Mouse (Mus musculus): ENCODE results near the gene Ubqln1.

The Ubqln1 gene

GRCm38 (mm10) chr13:58201343-58201742 is 14.1 kb downstream of the Ubqln1 start:
- no peak for DNase-seq (ENCODE audit: low read depth, low spot score)

GRCm38 (mm10) chr13:58197981-58198640 is 17.3 kb downstream of the Ubqln1 start:
- DNase-seq (ENCODE audit: low read depth, low spot score) = peak; percentile 84

- DNase-seq (ENCODE audit: low read depth, low spot score) = no peak
Observed at GRCm38 (mm10) chr13:58197211-58197610, 18.2 kb downstream of the Ubqln1 start.

- DNase-seq (ENCODE audit: low read depth, low spot score) = no peak
Observed at GRCm38 (mm10) chr13:58194908-58195307, 20.5 kb downstream of the Ubqln1 start.

GRCm38 (mm10) chr13:58193221-58193620 is 22.2 kb downstream of the Ubqln1 start:
- DNase-seq (ENCODE audit: low read depth, low spot score) = no peak

GRCm38 (mm10) chr13:58192146-58192545 is 23.3 kb downstream of the Ubqln1 start:
- DNase-seq (ENCODE audit: low read depth, low spot score) = no peak

GRCm38 (mm10) chr13:58191516-58191915 is 23.9 kb downstream of the Ubqln1 start:
- DNase-seq (ENCODE audit: low read depth, low spot score) = no peak

- no peak for DNase-seq (ENCODE audit: low read depth, low spot score)
Observed at GRCm38 (mm10) chr13:58189473-58189872, 26.0 kb downstream of the Ubqln1 start.

GRCm38 (mm10) chr13:58188412-58188811 is 27.0 kb downstream of the Ubqln1 start:
- peak; percentile 84 for DNase-seq (ENCODE audit: low read depth, low spot score)

- no peak for DNase-seq (ENCODE audit: low read depth, low spot score)
Observed at GRCm38 (mm10) chr13:58187751-58188150, 27.7 kb downstream of the Ubqln1 start.

- DNase-seq (ENCODE audit: low read depth, low spot score) = no peak
Observed at GRCm38 (mm10) chr13:58186281-58186680, 29.2 kb downstream of the Ubqln1 start.

- DNase-seq (ENCODE audit: low read depth, low spot score) = no peak
Observed at GRCm38 (mm10) chr13:58184111-58184510, 31.3 kb downstream of the Ubqln1 start.

- no peak for DNase-seq (ENCODE audit: low read depth, low spot score)
Observed at GRCm38 (mm10) chr13:58181607-58182551, 33.6 kb downstream of the Ubqln1 start.

GRCm38 (mm10) chr13:58177511-58178208 is 37.8 kb downstream of the Ubqln1 start:
- no peak for DNase-seq (ENCODE audit: low read depth, low spot score)

- DNase-seq (ENCODE audit: low read depth, low spot score) = no peak
Observed at GRCm38 (mm10) chr13:58176105-58176504, 39.3 kb downstream of the Ubqln1 start.

- no peak for DNase-seq (ENCODE audit: low read depth, low spot score)
Observed at GRCm38 (mm10) chr13:58168119-58168518, 47.3 kb downstream of the Ubqln1 start.

GRCm38 (mm10) chr13:58163343-58163742 is 52.1 kb downstream of the Ubqln1 start:
- DNase-seq (ENCODE audit: low read depth, low spot score) = no peak

GRCm38 (mm10) chr13:58160761-58161160 is 54.7 kb downstream of the Ubqln1 start:
- DNase-seq (ENCODE audit: low read depth, low spot score) = no peak

- peak; percentile 93 for DNase-seq (ENCODE audit: low read depth, low spot score)
Observed at GRCm38 (mm10) chr13:58158099-58158912, 57.1 kb downstream of the Ubqln1 start.

GRCm38 (mm10) chr13:58157447-58158098 is 57.9 kb downstream of the Ubqln1 start, which contains the start of gene Idnk:
Idnk (plus strand) TSS chr13:58157649.
- DNase-seq (ENCODE audit: low read depth, low spot score) = peak; percentile 88

GRCm38 (mm10) chr13:58157036-58157435 is 58.4 kb downstream of the Ubqln1 start:
- DNase-seq (ENCODE audit: low read depth, low spot score) = no peak

Measured in A20 (cell line).